Mouse (Mus musculus): ENCODE data around the gene St6galnac4. TPM values are rescaled to one million over a fixed set of nuclear protein-coding genes. Genes with fewer than 3 reads are reported as not detected.
A peak's percentile ranks its signal among the peaks of the same experiment; 100 is the strongest.

Gene St6galnac4
- polyA plus RNA-seq, 1 experiment from 2014 or later, result 15.5 TPM

DNA sequence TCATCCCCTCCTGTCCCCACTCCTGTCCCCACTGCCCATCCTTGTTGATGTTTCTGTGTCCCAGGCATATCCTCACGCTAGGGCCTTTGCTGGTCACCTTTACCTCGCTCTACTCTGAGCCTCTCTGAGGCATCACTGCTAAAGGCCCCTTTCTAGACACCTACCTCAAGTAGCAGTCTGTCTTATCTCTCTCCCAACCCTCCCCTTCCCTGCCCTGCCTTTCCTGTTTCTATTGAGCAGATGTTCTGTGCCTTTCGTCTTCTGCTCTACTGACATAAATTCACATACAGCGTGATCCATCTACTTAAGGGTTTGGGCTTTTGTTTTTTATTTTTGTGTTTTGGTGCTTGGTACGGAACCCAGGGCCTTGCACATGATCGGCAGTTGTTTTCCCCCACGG is 30.9 kb upstream of the St6galnac4 start:
- peaks cover 11% of the 10 kb centered on the region; the same call in 1 of the 2 replicates for H3K36me3 ChIP-seq (ENCODE audit: control insufficient read depth, insufficient read depth, low read length)
- DNase-seq (ENCODE audit: low spot score), result no peak
- no peak overlapping the region for H3K4me2 ChIP-seq (ENCODE audit: low read length)
- 76% methylated on average over 7 of the region's 7 CpGs for WGBS
- ATAC-seq (replicated peaks; ENCODE audit: low FRiP score, low TSS enrichment, low read depth), result no peak
- H3K9ac ChIP-seq (ENCODE audit: low read length), result no peak overlapping the region
- no peak overlapping the region for H3K27ac ChIP-seq (ENCODE audit: low read depth)
- H3K4me3 ChIP-seq (ENCODE audit: low read depth, low read length), result no peak overlapping the region
- no peaks in the 10 kb centered on the region for H3K27me3 ChIP-seq (replicated peaks; ENCODE audit: control insufficient read depth, insufficient read depth, low read length)
- no peaks in the 10 kb centered on the region for H3K9me3 ChIP-seq (ENCODE audit: control insufficient read depth, low read length)
- peaks cover 5% of the 10 kb centered on the region; the same call in 1 of the 2 replicates for H3K4me1 ChIP-seq (replicated peaks; ENCODE audit: control insufficient read depth, insufficient read depth, low read length)

DNA sequence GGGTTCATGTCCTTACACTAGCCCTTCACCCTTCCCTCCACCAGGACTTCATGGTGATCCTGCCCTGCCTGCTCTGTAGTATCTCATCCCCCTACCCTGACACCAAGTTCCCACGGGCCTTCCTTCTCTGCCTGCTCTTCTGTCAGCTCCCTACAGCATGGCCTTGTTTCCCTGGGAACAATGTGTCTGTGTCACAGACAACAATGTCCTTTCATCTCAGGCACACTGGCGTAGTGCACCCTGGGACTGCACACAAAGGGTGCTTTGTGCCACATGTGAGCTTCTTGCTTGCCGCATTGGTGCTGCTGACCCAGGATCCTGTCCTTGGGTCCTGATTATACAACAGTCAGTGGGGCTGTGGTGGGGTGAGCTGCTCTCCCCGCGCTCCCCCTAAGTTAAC is 27.3 kb upstream of the St6galnac4 start:
- Histone ChIP-seq H3K9ac (ENCODE audit: low read length) (no peak overlapping the region), H3K27me3 (replicated peaks; ENCODE audit: control insufficient read depth, insufficient read depth, low read length) (no peaks in the 10 kb centered on the region), H3K9me3 (ENCODE audit: control insufficient read depth, low read length) (no peaks in the 10 kb centered on the region), H3K4me3 (ENCODE audit: low read depth, low read length) (no peak overlapping the region), H3K4me1 (replicated peaks; ENCODE audit: control insufficient read depth, insufficient read depth, low read length) (peaks cover 5% of the 10 kb centered on the region; the same call in 1 of the 2 replicates), H3K4me2 (ENCODE audit: low read length) (no peak overlapping the region), H3K27ac (ENCODE audit: low read depth) (no peak overlapping the region), H3K36me3 (ENCODE audit: control insufficient read depth, insufficient read depth, low read length) (peaks cover 37% of the 10 kb centered on the region)
- ATAC-seq (replicated peaks; ENCODE audit: low FRiP score, low TSS enrichment, low read depth) (peak; percentile 69), DNase-seq (ENCODE audit: low spot score) (no peak)
- 82% methylated on average over 5 of the region's 5 CpGs for WGBS

DNA sequence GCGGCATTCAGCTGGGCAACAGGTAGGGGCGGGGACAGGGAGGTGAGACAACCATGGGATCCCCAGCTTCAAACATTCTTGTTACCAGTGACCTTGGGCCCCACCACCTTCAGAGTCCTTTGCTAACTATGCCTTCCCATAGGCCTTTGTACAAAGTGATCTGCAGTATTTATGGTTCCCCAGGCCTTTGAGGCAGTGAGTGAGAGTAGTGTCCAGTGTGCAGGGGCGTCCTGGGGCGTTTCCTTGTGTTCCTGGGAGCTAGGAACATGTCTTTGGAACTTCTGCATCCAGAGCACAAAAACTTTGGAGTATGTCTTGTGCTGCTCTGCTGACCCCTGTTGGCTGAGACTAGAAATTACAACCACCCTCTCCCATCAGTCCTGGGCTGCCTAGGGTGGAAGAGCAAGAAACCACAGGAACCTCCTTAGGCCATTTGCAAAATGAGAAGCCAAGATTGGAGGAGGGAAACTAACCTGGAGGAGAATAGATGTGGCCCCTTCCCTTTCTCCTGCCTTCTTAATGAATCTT is 20.3 kb upstream of the St6galnac4 start:
- ATAC-seq (replicated peaks; ENCODE audit: low FRiP score, low TSS enrichment, low read depth) (no peak), DNase-seq (ENCODE audit: low spot score) (peak; percentile 80)
- 48% methylated on average over 4 of the region's 4 CpGs for WGBS
- no peaks in the 10 kb centered on the region for H3K27me3 ChIP-seq (replicated peaks; ENCODE audit: control insufficient read depth, insufficient read depth, low read length)
- peaks cover 4% of the 10 kb centered on the region; the same call in 1 of the 2 replicates for H3K4me1 ChIP-seq (replicated peaks; ENCODE audit: control insufficient read depth, insufficient read depth, low read length)
- H3K9me3 ChIP-seq (ENCODE audit: control insufficient read depth, low read length), result no peaks in the 10 kb centered on the region
- no peak overlapping the region for H3K27ac ChIP-seq (ENCODE audit: low read depth)
- H3K4me3 ChIP-seq (ENCODE audit: low read depth, low read length), result no peak overlapping the region
- peaks cover 67% of the 10 kb centered on the region for H3K36me3 ChIP-seq (ENCODE audit: control insufficient read depth, insufficient read depth, low read length)
- no peak overlapping the region for H3K9ac ChIP-seq (ENCODE audit: low read length)
- no peak overlapping the region for H3K4me2 ChIP-seq (ENCODE audit: low read length)

DNA sequence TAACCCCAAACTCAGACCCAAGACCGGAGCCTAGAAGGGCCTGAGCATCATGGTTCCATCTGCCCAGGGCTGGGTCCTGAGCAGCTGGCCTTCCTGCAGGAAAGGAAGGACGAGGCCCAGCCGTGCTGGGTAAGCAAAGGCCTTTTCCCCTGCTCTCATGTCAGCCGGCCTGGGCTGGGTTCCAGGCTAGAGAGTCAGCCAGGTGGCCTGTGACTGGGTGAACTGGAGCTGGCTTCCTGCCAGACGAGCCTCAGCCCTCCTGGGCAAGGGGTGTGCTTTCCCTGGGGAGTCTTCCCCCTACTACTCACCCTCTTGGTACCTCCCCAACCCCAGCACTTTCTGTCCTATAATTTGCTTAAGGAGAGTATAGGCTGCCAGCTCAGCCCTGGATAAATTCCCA is 18.7 kb upstream of the St6galnac4 start:
- DNase-seq (ENCODE audit: low spot score) (no peak), ATAC-seq (replicated peaks; ENCODE audit: low FRiP score, low TSS enrichment, low read depth) (no peak)
- peaks cover 7% of the 10 kb centered on the region; the same call in 1 of the 2 replicates for H3K4me1 ChIP-seq (replicated peaks; ENCODE audit: control insufficient read depth, insufficient read depth, low read length)
- no peak overlapping the region for H3K4me3 ChIP-seq (ENCODE audit: low read depth, low read length)
- WGBS, result 65% methylated on average over 5 of the region's 5 CpGs
- peaks cover 61% of the 10 kb centered on the region for H3K36me3 ChIP-seq (ENCODE audit: control insufficient read depth, insufficient read depth, low read length)
- no peaks in the 10 kb centered on the region for H3K9me3 ChIP-seq (ENCODE audit: control insufficient read depth, low read length)
- H3K9ac ChIP-seq (ENCODE audit: low read length), result no peak overlapping the region
- no peak overlapping the region for H3K4me2 ChIP-seq (ENCODE audit: low read length)
- no peak overlapping the region for H3K27ac ChIP-seq (ENCODE audit: low read depth)
- H3K27me3 ChIP-seq (replicated peaks; ENCODE audit: control insufficient read depth, insufficient read depth, low read length), result no peaks in the 10 kb centered on the region

DNA sequence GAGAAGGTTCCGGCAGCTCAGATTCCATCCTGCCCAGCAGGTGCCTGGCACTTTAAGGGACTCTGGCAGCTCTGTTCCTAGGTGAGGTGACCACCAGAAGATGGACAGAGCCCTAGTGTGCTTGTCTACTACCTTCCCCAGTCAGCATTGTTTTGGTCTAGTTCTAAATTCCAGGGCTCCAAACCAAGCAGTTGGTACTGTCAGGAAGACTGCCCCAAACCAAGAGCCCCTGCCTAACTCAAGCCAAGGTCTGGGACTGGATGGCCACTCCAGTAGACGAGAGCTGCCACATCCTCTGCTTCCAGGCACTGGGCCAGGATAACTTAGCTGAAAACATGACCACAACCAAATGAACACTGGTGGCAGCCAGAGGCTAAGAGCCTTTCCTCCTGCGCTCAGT is 18.0 kb upstream of the St6galnac4 start:
- DNase-seq (ENCODE audit: low spot score), result no peak
- peaks cover 56% of the 10 kb centered on the region for H3K36me3 ChIP-seq (ENCODE audit: control insufficient read depth, insufficient read depth, low read length)
- H3K9me3 ChIP-seq (ENCODE audit: control insufficient read depth, low read length), result no peaks in the 10 kb centered on the region
- H3K4me2 ChIP-seq (ENCODE audit: low read length), result no peak overlapping the region
- 88% methylated on average over 3 of the region's 3 CpGs for WGBS
- no peaks in the 10 kb centered on the region for H3K27me3 ChIP-seq (replicated peaks; ENCODE audit: control insufficient read depth, insufficient read depth, low read length)
- no peak overlapping the region for H3K27ac ChIP-seq (ENCODE audit: low read depth)
- ATAC-seq (replicated peaks; ENCODE audit: low FRiP score, low TSS enrichment, low read depth), result no peak
- H3K4me3 ChIP-seq (ENCODE audit: low read depth, low read length), result no peak overlapping the region
- H3K4me1 ChIP-seq (replicated peaks; ENCODE audit: control insufficient read depth, insufficient read depth, low read length), result peaks cover 7% of the 10 kb centered on the region; the same call in 1 of the 2 replicates
- no peak overlapping the region for H3K9ac ChIP-seq (ENCODE audit: low read length)

DNA sequence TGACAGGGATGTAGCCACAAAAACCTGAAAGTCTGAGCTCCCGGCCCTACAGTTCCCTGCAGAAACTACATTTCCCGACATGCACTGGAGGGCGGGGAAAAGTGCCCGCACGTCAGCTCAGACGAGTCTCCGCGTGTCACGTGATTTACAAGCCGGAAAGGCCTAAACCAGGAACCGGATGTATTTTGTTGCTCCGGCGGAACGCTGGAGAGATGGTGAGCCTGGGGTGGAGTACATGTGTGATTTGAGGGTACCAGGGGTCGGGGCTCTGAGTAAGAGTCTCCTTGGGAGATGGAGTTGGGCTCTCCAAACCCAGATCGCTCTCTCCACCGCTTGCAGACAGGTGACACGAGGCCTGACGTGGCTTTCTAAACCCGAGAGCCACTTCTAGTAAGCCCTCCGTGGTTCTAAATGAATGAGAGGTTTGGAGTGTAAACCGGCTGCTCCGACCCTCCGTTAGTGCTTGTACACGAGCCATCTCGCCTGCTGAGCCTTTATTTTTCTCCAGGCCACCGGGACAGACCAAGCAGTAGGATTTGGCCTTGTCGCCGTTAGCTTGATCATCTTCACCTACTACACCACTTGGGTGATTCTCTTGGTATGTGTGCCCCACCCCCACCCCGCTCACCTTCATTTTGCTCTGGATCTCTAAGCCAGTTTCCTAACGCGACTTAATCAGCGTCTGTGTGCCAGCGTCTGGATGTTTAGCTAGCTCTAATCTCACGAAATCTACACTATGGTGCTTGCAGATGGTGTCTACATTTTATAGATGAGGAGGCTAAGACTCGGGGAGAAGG is 16.0 kb upstream of the St6galnac4 start, which contains the start of gene Dpm2:
TSS of gene Dpm2 (plus strand) at position 161 of the 797 bp plus-strand sequence.
- peak within 1 kb of the TSS; percentile 89 for H3K4me3 ChIP-seq (ENCODE audit: low read depth, low read length)
- H3K36me3 ChIP-seq (ENCODE audit: control insufficient read depth, insufficient read depth, low read length), result peaks cover 37% of the 10 kb centered on the region
- ATAC-seq (replicated peaks; ENCODE audit: low FRiP score, low TSS enrichment, low read depth) (peak; percentile 81), DNase-seq (ENCODE audit: low spot score) (peak; percentile 91)
- H3K27ac ChIP-seq (ENCODE audit: low read depth), result peak within 1 kb of the TSS; percentile 40
- H3K9ac ChIP-seq (ENCODE audit: low read length), result peak within 1 kb of the TSS; percentile 76
- H3K9me3 ChIP-seq (ENCODE audit: control insufficient read depth, low read length), result no peaks in the 10 kb centered on the region
- H3K4me1 ChIP-seq (replicated peaks; ENCODE audit: control insufficient read depth, insufficient read depth, low read length), result peaks cover 7% of the 10 kb centered on the region; the same call in 1 of the 2 replicates
- H3K27me3 ChIP-seq (replicated peaks; ENCODE audit: control insufficient read depth, insufficient read depth, low read length), result no peaks in the 10 kb centered on the region
- H3K4me2 ChIP-seq (ENCODE audit: low read length), result peak within 1 kb of the TSS; percentile 91
- 1% methylated on average over 36 of the region's 36 CpGs for WGBS

DNA sequence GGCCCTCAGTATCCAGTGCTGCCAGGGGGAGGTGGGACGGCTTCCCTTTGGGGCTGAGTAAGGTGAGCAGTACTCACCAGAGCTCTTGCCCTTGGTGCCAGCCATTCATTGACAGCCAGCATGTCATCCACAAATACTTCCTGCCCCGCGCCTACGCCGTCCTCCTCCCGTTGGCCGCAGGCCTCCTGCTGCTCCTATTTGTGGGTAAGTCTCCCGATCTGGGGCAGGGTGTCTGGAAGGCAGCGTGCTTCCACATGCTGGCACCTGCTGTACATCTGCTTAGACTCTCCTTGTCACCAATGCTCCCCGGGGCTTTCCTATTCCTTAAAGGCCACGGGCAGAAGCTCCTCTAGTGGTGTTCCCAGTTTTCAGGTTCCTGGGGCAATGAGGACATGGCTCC is 14.7 kb upstream of the St6galnac4 start:
- H3K9me3 ChIP-seq (ENCODE audit: control insufficient read depth, low read length), result no peaks in the 10 kb centered on the region
- DNase-seq (ENCODE audit: low spot score) (no peak), ATAC-seq (replicated peaks; ENCODE audit: low FRiP score, low TSS enrichment, low read depth) (no peak)
- no peak overlapping the region for H3K4me2 ChIP-seq (ENCODE audit: low read length)
- H3K4me1 ChIP-seq (replicated peaks; ENCODE audit: control insufficient read depth, insufficient read depth, low read length), result peaks cover 7% of the 10 kb centered on the region; the same call in 1 of the 2 replicates
- peaks cover 25% of the 10 kb centered on the region for H3K36me3 ChIP-seq (ENCODE audit: control insufficient read depth, insufficient read depth, low read length)
- 89% methylated on average over 11 of the region's 11 CpGs for WGBS
- H3K4me3 ChIP-seq (ENCODE audit: low read depth, low read length), result no peak overlapping the region
- H3K27me3 ChIP-seq (replicated peaks; ENCODE audit: control insufficient read depth, insufficient read depth, low read length), result no peaks in the 10 kb centered on the region; the same call in 1 of the 2 replicates
- H3K9ac ChIP-seq (ENCODE audit: low read length), result no peak overlapping the region
- H3K27ac ChIP-seq (ENCODE audit: low read depth), result no peak overlapping the region

DNA sequence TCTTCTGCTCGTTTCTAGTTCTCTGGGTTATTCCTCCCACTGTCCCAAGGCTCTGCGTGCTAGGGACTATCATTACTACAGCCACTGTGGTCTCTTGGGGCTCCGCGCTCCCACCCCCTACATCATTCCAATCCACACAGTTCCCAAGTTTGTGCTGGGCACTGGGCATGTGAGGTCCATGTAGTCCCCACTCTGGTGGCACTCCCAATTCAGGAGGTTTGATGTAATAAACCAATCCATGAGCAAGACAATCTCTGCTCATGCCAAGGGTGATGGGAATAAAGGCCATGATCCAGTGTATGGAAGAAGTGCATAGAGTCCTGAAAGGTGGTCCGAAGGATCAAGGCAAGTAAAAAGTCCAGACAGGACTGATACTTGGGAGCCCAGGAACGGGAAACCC is 12.4 kb upstream of the St6galnac4 start, which contains the start of gene Pip5kl1:
TSS of gene Pip5kl1 (plus strand) at position 301 of the 400 bp plus-strand sequence.
- H3K9me3 ChIP-seq (ENCODE audit: control insufficient read depth, low read length), result no peaks in the 10 kb centered on the region

More for the DNA sequence above, 12.4 kb upstream of the St6galnac4 start, which contains the start of gene Pip5kl1:
- Histone ChIP-seq H3K4me1 (replicated peaks; ENCODE audit: control insufficient read depth, insufficient read depth, low read length) (peaks cover 7% of the 10 kb centered on the region; the same call in 1 of the 2 replicates), H3K9ac (ENCODE audit: low read length) (peak within 1 kb of the TSS; percentile 14), H3K4me3 (ENCODE audit: low read depth, low read length) (peak within 1 kb of the TSS; percentile 33), H3K27ac (ENCODE audit: low read depth) (no peak within 1 kb of the TSS), H3K36me3 (ENCODE audit: control insufficient read depth, insufficient read depth, low read length) (peaks cover 7% of the 10 kb centered on the region; the same call in 1 of the 2 replicates), H3K27me3 (replicated peaks; ENCODE audit: control insufficient read depth, insufficient read depth, low read length) (peaks cover 16% of the 10 kb centered on the region), H3K4me2 (ENCODE audit: low read length) (peak within 1 kb of the TSS; percentile 77)
- ATAC-seq (replicated peaks; ENCODE audit: low FRiP score, low TSS enrichment, low read depth), result no peak
- 78% methylated on average over 6 of the region's 6 CpGs for WGBS
- no peak for DNase-seq (ENCODE audit: low spot score)

Data from intestine, embryonic 14.5 days (tissue).